Mouse (Mus musculus) erythroblast, embryonic 14.5 days (primary cell): ENCODE data around the gene Fsd2. TPM values are rescaled to one million over a fixed set of nuclear protein-coding genes. Genes with fewer than 3 reads are reported as not detected.

Experiments
- H3K27me3 ChIP-seq: 2 replicates; pipeline ENCODE4 v1.6.1; 2012; ENCODE audit warnings: inconsistent platforms; ENCODE audit not compliant: control insufficient read depth
- H3K36me3 ChIP-seq: 2 replicates; pipeline ENCODE4 v1.6.1; 2012; ENCODE audit warnings: mild to moderate bottlenecking, inconsistent platforms; ENCODE audit not compliant: control insufficient read depth
- H3K4me1 ChIP-seq: 2 replicates; pipeline ENCODE4 v1.6.1; 2012; ENCODE audit warnings: inconsistent platforms; ENCODE audit not compliant: control insufficient read depth
- H3K4me3 ChIP-seq: replicated peaks from 2 replicates; pipeline ENCODE3; 2012; ENCODE audit warnings: moderate library complexity, mild to moderate bottlenecking, inconsistent platforms
- H3K9me3 ChIP-seq: 2 replicates; pipeline ENCODE4 v1.6.1; 2012; ENCODE audit warnings: low read length, inconsistent platforms, mixed read lengths; ENCODE audit not compliant: control insufficient read depth
- GATA1 ChIP-seq: IDR thresholded peaks from 2 replicates; pipeline ENCODE4 v1.6.1; 2012; ENCODE audit warnings: low read length, inconsistent platforms, mixed read lengths
- TAL1 ChIP-seq: IDR thresholded peaks from 3 replicates; pipeline ENCODE4 v1.6.1; 2012; ENCODE audit warnings: low read length, inconsistent platforms, mixed read lengths
- polyA plus RNA-seq: library from polyadenylated mRNA; stranded (reverse); fragments of >175 nt; gene quantifications from 2 replicates; pipeline ENCODE4 v1.2.3, GENCODE M21; 2012

Fsd2 gene
- polyA plus RNA-seq, 1 experiment = not detected

GRCm38 (mm10) chr7:81538070-81538675 lies 28.6 kb downstream of the Fsd2 start:
- Histone ChIP-seq H3K27me3 (peaks cover 4% of the 10 kb centered on the region), H3K36me3 (peaks cover 27% of the 10 kb centered on the region), H3K4me1 (peaks cover 19% of the 10 kb centered on the region), H3K9me3 (peaks cover 5% of the 10 kb centered on the region), H3K4me3 (no peak overlapping the region)
- TF ChIP-seq GATA1 (no peak), TAL1 (no peak)

DNA sequence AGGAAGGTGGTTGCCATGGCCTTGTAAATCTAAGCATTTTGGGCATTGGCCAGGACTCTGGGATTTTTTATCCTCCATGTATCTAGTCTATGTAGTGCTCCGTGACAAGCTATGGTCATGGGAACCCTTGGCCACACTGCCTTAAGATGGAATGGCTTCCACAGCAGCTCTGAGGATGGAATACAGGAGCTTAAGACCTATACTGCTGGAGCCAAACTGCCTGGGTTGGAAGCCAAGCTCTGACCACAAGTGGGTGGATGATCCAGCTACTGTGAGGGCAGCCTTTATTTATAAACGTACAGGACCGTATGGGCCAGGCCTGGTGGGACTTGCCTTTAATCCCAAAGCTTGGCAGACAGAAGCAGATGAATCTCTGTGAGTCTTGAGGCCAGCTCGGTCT lies 30.3 kb downstream of the Fsd2 start:
- peaks cover 19% of the 10 kb centered on the region for H3K4me1 ChIP-seq
- H3K9me3 ChIP-seq = peaks cover 5% of the 10 kb centered on the region
- TF ChIP-seq TAL1 = no peak
- TF ChIP-seq GATA1 = no peak
- peaks cover 44% of the 10 kb centered on the region for H3K36me3 ChIP-seq
- no peak overlapping the region for H3K4me3 ChIP-seq
- H3K27me3 ChIP-seq = peaks cover 4% of the 10 kb centered on the region

- Histone ChIP-seq H3K4me3 (no peak overlapping the region), H3K27me3 (no peaks in the 10 kb centered on the region), H3K4me1 (peaks cover 3% of the 10 kb centered on the region; the same call in 1 of the 2 replicates), H3K9me3 (peaks cover 5% of the 10 kb centered on the region), H3K36me3 (peaks cover 90% of the 10 kb centered on the region)
- TF ChIP-seq TAL1 (no peak), GATA1 (no peak)
Observed at GRCm38 (mm10) chr7:81531462-81531861, 35.3 kb downstream of the Fsd2 start.

GRCm38 (mm10) chr7:81528918-81529317 lies 37.8 kb downstream of the Fsd2 start:
- peaks cover 79% of the 10 kb centered on the region for H3K36me3 ChIP-seq
- TF ChIP-seq GATA1 = no peak
- TF ChIP-seq TAL1 = no peak

DNA sequence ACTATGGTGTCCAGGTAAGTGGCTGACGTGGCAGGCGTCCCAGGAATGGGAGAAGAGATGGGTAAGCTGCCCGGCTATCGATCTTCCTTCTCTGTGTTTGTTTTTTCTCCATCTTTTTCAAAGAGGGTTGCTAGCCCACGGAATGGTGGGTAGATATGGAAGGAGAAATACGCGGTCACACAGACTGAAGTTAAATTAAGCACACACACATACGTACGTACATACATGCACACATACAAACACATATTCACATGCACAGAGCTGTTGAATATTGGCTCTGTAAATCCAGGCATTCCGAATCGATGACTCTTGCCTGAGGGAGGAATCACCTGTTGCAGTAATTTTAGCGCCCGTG lies 43.1 kb downstream of the Fsd2 start:
- TF ChIP-seq TAL1 (no peak), GATA1 (no peak)
- Histone ChIP-seq H3K36me3 (peaks cover 28% of the 10 kb centered on the region), H3K4me3 (peak overlapping the region; percentile 82), H3K4me1 (peaks cover 23% of the 10 kb centered on the region), H3K9me3 (no peaks in the 10 kb centered on the region), H3K27me3 (peaks cover 6% of the 10 kb centered on the region; the same call in 1 of the 2 replicates)

More at GRCm38 (mm10) chr7:81528918-81529317, 37.8 kb downstream of the Fsd2 start:
- no peak overlapping the region for H3K4me3 ChIP-seq
- peaks cover 11% of the 10 kb centered on the region for H3K4me1 ChIP-seq
- H3K9me3 ChIP-seq = peaks cover under 1% of the 10 kb centered on the region
- H3K27me3 ChIP-seq = no peaks in the 10 kb centered on the region

GRCm38 (mm10) chr7:81523008-81523662 lies 43.6 kb downstream of the Fsd2 start:
- TF ChIP-seq TAL1 = no peak
- no peak for TF ChIP-seq GATA1
- H3K9me3 ChIP-seq = no peaks in the 10 kb centered on the region
- peaks cover 23% of the 10 kb centered on the region for H3K36me3 ChIP-seq
- H3K4me3 ChIP-seq = peak overlapping the region; percentile 82
- H3K27me3 ChIP-seq = peaks cover 6% of the 10 kb centered on the region; the same call in 1 of the 2 replicates
- H3K4me1 ChIP-seq = peaks cover 23% of the 10 kb centered on the region

DNA sequence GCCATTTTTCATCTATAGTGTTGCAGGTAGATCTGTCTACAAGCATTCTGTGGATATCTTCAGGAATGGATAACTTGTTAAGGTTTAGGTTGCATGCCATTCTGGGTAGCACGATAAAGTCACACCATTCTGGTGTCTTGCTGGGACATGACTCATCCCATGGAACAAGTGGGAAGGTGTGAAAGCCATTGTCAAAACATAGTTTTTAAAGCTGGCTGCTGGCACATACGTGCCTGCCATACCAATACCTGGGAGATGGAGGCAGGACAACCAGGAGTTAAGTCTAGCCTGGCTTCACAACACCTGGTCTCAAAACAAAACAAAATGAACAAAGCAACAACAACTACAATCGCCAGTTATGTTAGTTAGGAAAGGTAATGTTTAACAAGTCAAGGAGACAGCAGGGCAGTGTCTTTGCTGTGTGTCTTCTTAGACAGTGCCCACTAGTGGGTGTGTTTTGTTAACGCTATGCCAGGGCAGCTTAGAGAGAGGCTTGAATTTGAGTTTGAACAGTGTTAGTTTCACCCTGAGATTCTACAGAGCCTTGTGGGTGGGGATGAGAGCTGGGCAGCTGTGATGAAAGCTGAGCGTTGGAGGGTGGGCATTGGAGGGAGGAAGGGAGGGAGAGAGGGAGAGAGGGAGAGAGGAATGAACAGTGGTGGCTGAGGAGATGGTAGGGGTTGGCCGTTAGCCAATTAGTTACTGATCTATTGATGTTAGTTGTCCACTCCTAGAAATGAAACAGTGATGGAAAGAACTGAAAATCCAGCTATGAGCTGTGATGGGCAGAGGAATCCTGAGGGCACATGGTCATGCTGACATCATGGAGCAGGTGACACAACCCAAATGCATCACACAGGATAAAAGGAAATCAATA lies 50.4 kb downstream of the Fsd2 start:
- H3K9me3 ChIP-seq = no peaks in the 10 kb centered on the region
- TF ChIP-seq TAL1 = no peak
- no peak for TF ChIP-seq GATA1
- H3K36me3 ChIP-seq = no peaks in the 10 kb centered on the region
- H3K4me1 ChIP-seq = no peaks in the 10 kb centered on the region
- no peak overlapping the region for H3K4me3 ChIP-seq
- peaks cover 14% of the 10 kb centered on the region for H3K27me3 ChIP-seq

DNA sequence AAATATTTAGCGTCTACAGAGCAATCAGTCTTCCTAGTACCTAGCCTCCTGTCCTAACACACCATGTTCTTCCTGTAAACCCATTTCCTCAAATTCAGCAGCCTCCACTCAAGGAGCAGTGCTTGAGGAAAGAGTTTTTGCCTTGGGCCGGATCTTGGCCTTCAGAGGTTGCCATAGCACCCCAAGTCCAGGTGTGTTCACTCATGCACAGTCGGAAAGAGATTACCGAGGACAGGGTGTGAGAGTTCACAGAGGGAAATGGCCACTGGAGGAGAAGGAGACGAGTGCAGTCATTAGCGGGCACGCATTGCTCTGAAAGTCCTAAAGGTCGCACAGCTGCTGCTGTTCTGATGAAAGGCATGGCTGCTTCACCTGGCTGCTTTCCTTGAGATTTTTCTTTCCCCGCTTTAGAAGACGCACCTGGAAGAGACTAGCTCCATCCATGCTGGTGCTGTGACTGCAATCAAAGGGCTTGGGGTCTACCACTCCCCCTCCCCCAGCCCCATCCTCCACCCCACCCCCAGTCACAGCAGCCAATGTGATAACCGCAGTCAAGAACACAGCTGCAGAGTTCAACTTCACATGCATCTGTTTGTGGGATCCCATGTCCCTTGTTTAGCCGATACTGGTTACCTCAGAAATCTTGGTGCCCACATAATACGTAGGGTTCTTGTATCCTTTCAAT lies 51.7 kb downstream of the Fsd2 start:
- Histone ChIP-seq H3K27me3 (peaks cover 11% of the 10 kb centered on the region), H3K4me1 (no peaks in the 10 kb centered on the region), H3K4me3 (no peak overlapping the region), H3K36me3 (no peaks in the 10 kb centered on the region), H3K9me3 (no peaks in the 10 kb centered on the region)
- TF ChIP-seq GATA1 (no peak), TAL1 (no peak)
